Mouse (Mus musculus): Measurements from ENCODE around the gene Fnbp4.

- TF ChIP-seq CTCF (IDR thresholded peaks at IDR 0.05; ENCODE audit: control insufficient read depth, insufficient read depth, insufficient read length) (no peak), USF1 (IDR thresholded peaks at IDR 0.05; ENCODE audit: low read depth) (no peak), CEBPB (IDR thresholded peaks at IDR 0.05; ENCODE audit: low read depth) (no peak), MYOG (IDR thresholded peaks at IDR 0.05; ENCODE audit: control insufficient read depth, extremely low read depth, insufficient read length) (no peak), MAX (IDR thresholded peaks at IDR 0.05) (no peak), MYOD1 (IDR thresholded peaks at IDR 0.05; ENCODE audit: control insufficient read depth, insufficient read length, low read depth) (no peak), FOSL1 (IDR thresholded peaks at IDR 0.05; ENCODE audit: insufficient read depth, low read length, poor library complexity, severe bottlenecking) (no peak)
Measured at GRCm38 (mm10) chr2:90782458-90782857, 37.3 kb downstream of the Fnbp4 start, which contains the start of gene Agbl2.
